Mouse (Mus musculus) cerebellum, adult 2 months (tissue): ENCODE results near the gene Hdac7.

Experiments
- CTCF ChIP-seq: fragments of 200-500 bp; IDR thresholded peaks from 2 replicates; pipeline ENCODE4 v1.5.1; 2011; ENCODE audit warnings: low read depth, mild to moderate bottlenecking, control low read depth, low read length, moderate library complexity, borderline replicate concordance; ENCODE audit not compliant: insufficient read depth
- POLR2A ChIP-seq: fragments of 200-500 bp; IDR thresholded peaks from 2 replicates; pipeline ENCODE4 v1.6.1; 2011; ENCODE audit warnings: low read length, control low read depth, borderline replicate concordance; ENCODE audit not compliant: insufficient read depth

DNA sequence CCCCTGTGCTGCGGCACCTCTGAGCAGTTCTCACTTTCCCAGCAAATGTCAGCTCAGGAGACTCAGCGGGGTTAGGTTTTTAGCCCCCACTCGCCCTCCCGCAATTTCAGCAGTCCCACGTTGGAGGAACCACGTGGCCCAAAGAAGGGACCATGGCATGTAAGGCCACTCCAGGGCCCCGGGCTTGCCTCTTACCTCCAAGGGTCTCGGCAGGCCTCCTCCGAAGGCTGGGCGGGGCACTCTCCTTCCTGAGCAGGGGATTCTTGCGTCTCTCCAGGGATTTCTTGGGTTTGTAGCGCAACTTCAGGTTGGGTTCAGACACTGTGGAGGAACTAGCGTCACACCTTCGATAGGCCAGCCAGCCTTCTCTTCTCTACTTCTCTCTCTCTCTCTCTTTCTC, 35.1 kb downstream of the Hdac7 start:
- TF ChIP-seq POLR2A (no peak), CTCF (no peak)
